Mouse (Mus musculus): ENCODE results near the gene Impg1.

DNA sequence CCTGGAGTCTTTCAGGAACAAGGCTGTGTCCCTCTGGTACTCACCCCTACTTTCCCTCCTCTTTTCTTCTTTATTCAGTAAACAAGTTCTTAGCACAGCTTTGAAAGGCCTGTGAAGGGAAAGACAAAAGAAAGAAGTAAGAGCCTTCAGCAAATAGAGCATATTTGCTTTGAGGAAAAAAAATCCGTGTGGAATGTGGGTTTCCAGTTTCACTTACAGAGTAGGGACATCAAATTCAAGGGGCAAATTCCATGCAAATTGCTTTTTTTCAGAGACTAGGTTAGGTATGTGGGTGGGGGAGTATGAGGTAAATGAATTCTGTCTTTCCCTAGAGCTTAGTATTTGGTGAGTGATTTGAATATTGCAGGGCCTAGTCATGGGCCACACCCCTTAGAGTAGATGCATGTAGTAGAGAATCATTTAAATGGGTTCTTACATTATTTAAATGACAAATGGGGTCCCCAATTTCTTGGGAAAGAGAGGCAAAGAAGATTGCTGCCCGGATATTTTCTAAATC lies 39.3 kb upstream of the Impg1 start:
- TF ChIP-seq POLR2A (IDR thresholded peaks at IDR 0.05; ENCODE audit: borderline replicate concordance, control insufficient read depth, low read depth, low read length) (no peak), CTCF (IDR thresholded peaks at IDR 0.05; ENCODE audit: control insufficient read depth, insufficient read depth, low read length) (no peak)

Measured in bone marrow, adult 2 months (tissue).